Mouse (Mus musculus): Measurements from ENCODE around the gene Arhgap31. TPM values are rescaled to one million over a fixed set of nuclear protein-coding genes. Genes with fewer than 3 reads are reported as not detected.
A peak's percentile ranks its signal among the peaks of the same experiment; 100 is the strongest.
"Not testable (repeated sequence)": the region's sequence is repeated elsewhere in the genome, so short reads cannot be mapped to it uniquely, and the experiment has no call there.

Gene Arhgap31
- total RNA-seq, 2 experiments from 2014 or later, result 20.3 to 25.5 TPM

- DNase-seq (ENCODE audit: low spot score in 2 of 2), result no peak
These were observed 16.1 kb upstream of the Arhgap31 start for GRCm38 (mm10) chr16:38729139-38729538.

GRCm38 (mm10) chr16:38728576-38729132 is 15.6 kb upstream of the Arhgap31 start:
- no peak for DNase-seq (ENCODE audit: low spot score in 2 of 2)

GRCm38 (mm10) chr16:38724974-38725373 is 11.9 kb upstream of the Arhgap31 start:
- DNase-seq (ENCODE audit: low spot score in 2 of 2), result no peak

- DNase-seq (ENCODE audit: low spot score in 2 of 2), result no peak
These were observed 11.2 kb upstream of the Arhgap31 start for GRCm38 (mm10) chr16:38724256-38724655.

- DNase-seq (ENCODE audit: low spot score in 2 of 2), result no peak
These were observed 8.3 kb upstream of the Arhgap31 start for GRCm38 (mm10) chr16:38721377-38721776.

- not testable (repeated sequence) for DNase-seq (ENCODE audit: low spot score in 2 of 2)
These were observed 1.1 kb upstream of the Arhgap31 start for GRCm38 (mm10) chr16:38714259-38714526.

- DNase-seq (ENCODE audit: low spot score in 2 of 2), result no peak
These were observed 557 bp upstream of the Arhgap31 start for GRCm38 (mm10) chr16:38713404-38714258.

GRCm38 (mm10) chr16:38712105-38712504 is 969 bp downstream of the Arhgap31 start:
- DNase-seq (ENCODE audit: low spot score in 2 of 2), result no peak

GRCm38 (mm10) chr16:38711245-38711644 is 1.8 kb downstream of the Arhgap31 start:
- DNase-seq (ENCODE audit: low spot score in 2 of 2), result no peak

GRCm38 (mm10) chr16:38708962-38709520 is 4.0 kb downstream of the Arhgap31 start:
- DNase-seq (ENCODE audit: low spot score in 2 of 2), result no peak

GRCm38 (mm10) chr16:38706782-38707181 is 6.3 kb downstream of the Arhgap31 start:
- no peak for DNase-seq (ENCODE audit: low spot score in 2 of 2)

- DNase-seq (ENCODE audit: low spot score in 2 of 2), result no peak
These were observed 7.4 kb downstream of the Arhgap31 start for GRCm38 (mm10) chr16:38705531-38706281.

GRCm38 (mm10) chr16:38703501-38703900 is 9.6 kb downstream of the Arhgap31 start:
- DNase-seq (ENCODE audit: low spot score in 2 of 2), result peak in 1 of 2 experiments; percentile 9

GRCm38 (mm10) chr16:38702316-38702715 is 10.8 kb downstream of the Arhgap31 start:
- DNase-seq (ENCODE audit: low spot score in 2 of 2), result no peak

- DNase-seq (ENCODE audit: low spot score in 2 of 2), result peak in 1 of 2 experiments; percentile 15
These were observed 11.4 kb downstream of the Arhgap31 start for GRCm38 (mm10) chr16:38701492-38702185.

- peak in 1 of 2 experiments; percentile 16 for DNase-seq (ENCODE audit: low spot score in 2 of 2)
These were observed 12.5 kb downstream of the Arhgap31 start for GRCm38 (mm10) chr16:38700392-38701162.

GRCm38 (mm10) chr16:38697611-38698010 is 15.5 kb downstream of the Arhgap31 start:
- DNase-seq (ENCODE audit: low spot score in 2 of 2), result peak; percentile 16 to 35

GRCm38 (mm10) chr16:38695557-38695956 is 17.5 kb downstream of the Arhgap31 start:
- peak in 1 of 2 experiments; percentile 17 for DNase-seq (ENCODE audit: low spot score in 2 of 2)

- peak in 1 of 2 experiments; percentile 14 for DNase-seq (ENCODE audit: low spot score in 2 of 2)
These were observed 18.1 kb downstream of the Arhgap31 start for GRCm38 (mm10) chr16:38694906-38695540.

GRCm38 (mm10) chr16:38690501-38690900 is 22.6 kb downstream of the Arhgap31 start:
- no peak for DNase-seq (ENCODE audit: low spot score in 2 of 2)
